In genomic region chr5:106461913-106462312, GRCm38 (mm10) we compare ENCODE assay signal across 10 mouse cellular contexts. TPM values are rescaled to one million over a fixed set of nuclear protein-coding genes. Genes with fewer than 3 reads are reported as not detected.
DNase-seq lines count a peak whose midpoint lies in the region; TF ChIP-seq lines count a peak whose summit lies in the region.
"Had no signal": no experiment of that assay in that cellular context is flagged by ENCODE, and none has a peak within 500 bp of the region (broad histone marks: within the 10 kb centered on the region; RNA-seq: fewer than 3 reads in every experiment).

No protein-coding gene starts in this region.

- WGBS in heart, embryonic 10.5 days: 0% methylated on average over 4 of the region's 4 CpGs
- WGBS in thymus, adult 2 months: 0% methylated on average over 4 of the region's 4 CpGs

- H3K4me1 ChIP-seq in heart, embryonic 10.5 days: peaks cover 44% of the 10 kb centered on the region
- peaks cover 9% of the 10 kb centered on the region for H3K4me1 ChIP-seq in thymus, adult 2 months (replicated peaks; ENCODE audit: control insufficient read depth, insufficient read depth, low read length)
- no peaks in the 10 kb centered on the region for H3K4me1 ChIP-seq in cortical plate, adult 2 months (ENCODE audit: control insufficient read depth, insufficient read depth, low read length)

- H3K27me3 ChIP-seq in heart, embryonic 10.5 days (ENCODE audit: insufficient read depth, poor library complexity, severe bottlenecking): peaks cover 100% of the 10 kb centered on the region
- peaks cover 58% of the 10 kb centered on the region for H3K27me3 ChIP-seq in thymus, adult 2 months (ENCODE audit: control insufficient read depth, insufficient read depth, low read length)

- no peak overlapping the region for H3K4me3 ChIP-seq in heart, embryonic 10.5 days
- H3K4me3 ChIP-seq in thymus, adult 2 months (ENCODE audit: control insufficient read depth, insufficient read depth, low read length): no peak overlapping the region
- no peak overlapping the region for H3K4me3 ChIP-seq in cortical plate, adult 2 months (ENCODE audit: insufficient read depth, low read length)
- H3K4me3 ChIP-seq: neural tube, embryonic 12.5 days had no signal

- H3K27ac ChIP-seq in heart, embryonic 10.5 days: no peak overlapping the region
- H3K27ac ChIP-seq in thymus, adult 2 months (ENCODE audit: control insufficient read depth, insufficient read depth, low read length): no peak overlapping the region
- H3K27ac ChIP-seq in cortical plate, adult 2 months (ENCODE audit: insufficient read depth, low read length): no peak overlapping the region
- H3K27ac ChIP-seq: neural tube, embryonic 12.5 days had no signal

- TF ChIP-seq CTCF in thymus, adult 2 months (IDR thresholded peaks at IDR 0.05; ENCODE audit: borderline replicate concordance, control insufficient read depth, extremely low read depth, insufficient read depth, low read length, poor library complexity): peak; percentile 37; the same call in 1 of the 2 replicates
- TF ChIP-seq CTCF in cortical plate, adult 2 months (IDR thresholded peaks at IDR 0.05; ENCODE audit: extremely low read depth, insufficient read depth, low read length): peak; percentile 36

- DNase-seq in heart, postnatal 14 days: peak; percentile 42 to 60
- no peak for DNase-seq in heart, embryonic 10.5 days (ENCODE audit: low spot score)
- DNase-seq in thymus, adult 2 months: peak; percentile 40
- no peak for DNase-seq in thymus, adult 18-20 months
- DNase-seq in lung, postnatal 36 days: peak; percentile 56
- no peak for DNase-seq in spleen, postnatal 14 days (ENCODE audit: low spot score in 2 of 2)
- no peak for DNase-seq in urinary bladder, postnatal 14 days (ENCODE audit: low spot score)

- no peaks in the 10 kb centered on the region for H3K36me3 ChIP-seq in heart, embryonic 10.5 days
- no peaks in the 10 kb centered on the region for H3K36me3 ChIP-seq in thymus, adult 2 months (ENCODE audit: control insufficient read depth, insufficient read depth, low read length)
- H3K36me3 ChIP-seq: neural tube, embryonic 12.5 days had no signal

- no peaks in the 10 kb centered on the region for H3K9me3 ChIP-seq in heart, embryonic 10.5 days
- H3K9me3 ChIP-seq: neural tube, embryonic 12.5 days had no signal

- TF ChIP-seq POLR2A in thymus, adult 2 months (IDR thresholded peaks at IDR 0.05; ENCODE audit: control insufficient read depth, extremely low read depth, insufficient read depth, low read length, poor library complexity): no peak
- TF ChIP-seq POLR2A in cortical plate, adult 2 months (IDR thresholded peaks at IDR 0.05; ENCODE audit: extremely low read depth, insufficient read depth, low read length): no peak

- intact Hi-C loops in heart, postnatal 14 days (cut with DNase I): loop anchor here (2.0 to 5.0 kb wide), 3 partner anchors 187 to 340 kb away; no protein-coding TSS in a partner anchor

RNA-seq across cellular contexts. Expression of gene Barhl2, which starts 3.9 kb away (rescaled TPM):
- not detected for total RNA-seq in heart, postnatal 14 days (2021)
- polyA plus RNA-seq in heart, embryonic 10.5 days (2016; fragmentation: Nextera tagmentation; extraction: Ambion mirVana): not detected in 2 replicates
- not detected in 2 replicates for polyA plus RNA-seq in thymus, adult 2 months (2012; rRNA removed)
- polyA plus RNA-seq in cortical plate, adult 2 months (2012; rRNA removed): 0.06 TPM in 1 of 2 replicates, not detected in the other
- total RNA-seq: heart, postnatal 36 days had no signal

Comparison
In these comparisons a context has a peak if more than half of its experiments do, and no peak if none do; other contexts are left out.
1. DNase-seq: peak in heart, postnatal 14 days (2 of 2), thymus, adult 2 months (single experiment) and lung, postnatal 36 days (single experiment); none in heart, embryonic 10.5 days (single experiment), thymus, adult 18-20 months (0 of 2), spleen, postnatal 14 days (0 of 2) and urinary bladder, postnatal 14 days (single experiment).